Mouse (Mus musculus) forebrain, postnatal 0 days (tissue): ENCODE measurements around the gene Lats1. TPM values are rescaled to one million over a fixed set of nuclear protein-coding genes. Genes with fewer than 3 reads are reported as not detected.

ENCODE experiments used
- ATAC-seq: fragments of 200-750 bp; cut with Nextera tagmentation; 2 replicates; pipeline ENCODE4 v1.8.0; 2017; ENCODE audit warnings: mild to moderate bottlenecking, moderate library complexity
- DNase-seq: peaks from one replicate; pipeline ENCODE4 v3.0.0-alpha.2; 2015
- H3K27ac ChIP-seq: fragments of 300-500 bp; sonication (generic); 2 replicates; pipeline ENCODE4 v1.5.1; 2014; ENCODE audit warnings: low read depth, mild to moderate bottlenecking, antibody characterized with exemption, low read length, moderate library complexity, mixed read lengths
- H3K27me3 ChIP-seq: fragments of 300-500 bp; sonication (generic); 2 replicates; pipeline ENCODE4 v1.6.1; 2014; ENCODE audit warnings: mild to moderate bottlenecking, low read length, mixed read lengths; ENCODE audit not compliant: insufficient read depth
- H3K36me3 ChIP-seq: fragments of 300-500 bp; sonication (generic); 2 replicates; pipeline ENCODE4 v1.6.1; 2014; ENCODE audit warnings: mild to moderate bottlenecking, moderate library complexity; ENCODE audit not compliant: insufficient read depth
- H3K4me1 ChIP-seq: fragments of 300-500 bp; sonication (generic); 2 replicates; pipeline ENCODE4 v1.6.1; 2014; ENCODE audit warnings: antibody characterized with exemption; ENCODE audit not compliant: insufficient read depth
- H3K4me2 ChIP-seq: fragments of 300-500 bp; sonication (generic); 2 replicates; pipeline ENCODE4 v1.6.1; 2014; ENCODE audit warnings: low read depth, mild to moderate bottlenecking, moderate library complexity
- H3K4me3 ChIP-seq: fragments of 300-500 bp; sonication (generic); 2 replicates; pipeline ENCODE4 v1.5.1; 2014; ENCODE audit warnings: low read depth, low read length, mixed read lengths
- H3K9ac ChIP-seq: fragments of 300-500 bp; sonication (generic); 2 replicates; pipeline ENCODE4 v1.6.1; 2014; ENCODE audit warnings: mild to moderate bottlenecking
- H3K9me3 ChIP-seq: fragments of 300-500 bp; sonication (generic); 2 replicates; pipeline ENCODE4 v1.6.1; 2016; ENCODE audit warnings: low read length
- CTCF ChIP-seq: sonication (generic); IDR thresholded peaks from 2 replicates; pipeline ENCODE4 v1.5.1; 2016; ENCODE audit warnings: antibody characterized with exemption, control low read depth, low read depth
- WGBS: fragments of 180-500 bp; shearing (Covaris S2); extraction: QIAGEN DNeasy Blood & Tissue Kit; methylation state at CpG from one replicate; pipeline ENCODE4 v1.1.7; 2014; 5-methylcytosine and 5-hydroxymethylcytosine counted together
- polyA plus RNA-seq: library from polyadenylated mRNA; unstranded; fragments of >200 nt; fragmentation: Nextera tagmentation; extraction: Ambion mirVana; gene quantifications from 2 replicates; pipeline ENCODE4 v1.2.1, GENCODE M21; 2015
- total RNA-seq: library from RNA; depleted of rRNA; stranded (reverse); fragments of >200 nt; gene quantifications from 2 replicates; pipeline ENCODE4 v1.2.3, GENCODE M21; 2014

Gene Lats1
- total and polyA plus RNA-seq, 2 experiments from 2014 or later = 7.4 to 54.6 TPM

- H3K4me3 ChIP-seq = peak overlapping the region; percentile 99
- peak overlapping the region; percentile 76 for H3K4me2 ChIP-seq
- ATAC-seq = no peak
- 0 out of 2 replicates have a peak, but pooled peaks cover 8% of the 10 kb centered on the region for H3K36me3 ChIP-seq
- TF ChIP-seq CTCF = no peak
- no peak overlapping the region for H3K27ac ChIP-seq
- H3K9me3 ChIP-seq = no peaks in the 10 kb centered on the region
- DNase-seq = no peak
- H3K27me3 ChIP-seq = no peaks in the 10 kb centered on the region
- 60% methylated on average over 3 of the region's 3 CpGs for WGBS
- peaks cover 25% of the 10 kb centered on the region for H3K4me1 ChIP-seq
- peak overlapping the region; percentile 98; the same call in 1 of the 2 replicates for H3K9ac ChIP-seq
Measured at GRCm38 (mm10) chr10:7682249-7682648, 1.2 kb downstream of the Lats1 start.

GRCm38 (mm10) chr10:7686902-7687301 is 5.9 kb downstream of the Lats1 start:
- Histone ChIP-seq H3K36me3 (no peaks in the 10 kb centered on the region), H3K4me2 (no peak overlapping the region), H3K4me1 (0 out of 2 replicates have a peak, but pooled peaks cover 12% of the 10 kb centered on the region), H3K9ac (no peak overlapping the region), H3K27me3 (no peaks in the 10 kb centered on the region), H3K4me3 (no peak overlapping the region), H3K27ac (no peak overlapping the region), H3K9me3 (no peaks in the 10 kb centered on the region)
- 95% methylated on average over 6 of the region's 6 CpGs for WGBS
- DNase-seq = no peak
- no peak for ATAC-seq
- no peak for TF ChIP-seq CTCF

- ATAC-seq (no peak), DNase-seq (no peak)
- no peaks in the 10 kb centered on the region for H3K4me1 ChIP-seq
- no peak overlapping the region for H3K4me3 ChIP-seq
- no peak overlapping the region for H3K27ac ChIP-seq
- no peak for TF ChIP-seq CTCF
- peaks cover 57% of the 10 kb centered on the region for H3K36me3 ChIP-seq
- no peaks in the 10 kb centered on the region for H3K9me3 ChIP-seq
- no peak overlapping the region for H3K4me2 ChIP-seq
- H3K27me3 ChIP-seq = no peaks in the 10 kb centered on the region
- no peak overlapping the region for H3K9ac ChIP-seq
Measured at GRCm38 (mm10) chr10:7695286-7695685, 14.3 kb downstream of the Lats1 start.

- ATAC-seq (no peak), DNase-seq (no peak)
- Histone ChIP-seq H3K4me1 (no peaks in the 10 kb centered on the region), H3K27ac (no peak overlapping the region), H3K9ac (no peak overlapping the region), H3K36me3 (peaks cover 75% of the 10 kb centered on the region), H3K4me3 (no peak overlapping the region), H3K9me3 (no peaks in the 10 kb centered on the region), H3K4me2 (no peak overlapping the region), H3K27me3 (no peaks in the 10 kb centered on the region)
- no peak for TF ChIP-seq CTCF
- 93% methylated on average over 3 of the region's 3 CpGs for WGBS
Measured at GRCm38 (mm10) chr10:7700120-7700519, 19.1 kb downstream of the Lats1 start.

GRCm38 (mm10) chr10:7702586-7702985 is 21.6 kb downstream of the Lats1 start:
- no peak for TF ChIP-seq CTCF
- H3K4me1 ChIP-seq = no peaks in the 10 kb centered on the region
- DNase-seq (no peak), ATAC-seq (no peak)
- no peaks in the 10 kb centered on the region for H3K27me3 ChIP-seq
- no peak overlapping the region for H3K9ac ChIP-seq
- no peak overlapping the region for H3K27ac ChIP-seq
- H3K9me3 ChIP-seq = no peaks in the 10 kb centered on the region
- no peak overlapping the region for H3K4me3 ChIP-seq
- WGBS = 95% methylated on average over 6 of the region's 6 CpGs
- H3K4me2 ChIP-seq = no peak overlapping the region
- H3K36me3 ChIP-seq = peaks cover 76% of the 10 kb centered on the region

GRCm38 (mm10) chr10:7710121-7710520 is 29.1 kb downstream of the Lats1 start:
- Histone ChIP-seq H3K4me3 (no peak overlapping the region), H3K36me3 (peaks cover 56% of the 10 kb centered on the region), H3K27me3 (no peaks in the 10 kb centered on the region), H3K4me2 (no peak overlapping the region), H3K4me1 (no peaks in the 10 kb centered on the region), H3K27ac (no peak overlapping the region), H3K9ac (no peak overlapping the region), H3K9me3 (no peaks in the 10 kb centered on the region)
- no peak for TF ChIP-seq CTCF
- 92% methylated on average over 5 of the region's 5 CpGs for WGBS
- no peak for ATAC-seq
- DNase-seq = no peak

GRCm38 (mm10) chr10:7712506-7712905 is 31.5 kb downstream of the Lats1 start:
- Histone ChIP-seq H3K27me3 (no peaks in the 10 kb centered on the region), H3K4me2 (no peak overlapping the region), H3K27ac (no peak overlapping the region), H3K9me3 (no peaks in the 10 kb centered on the region), H3K4me3 (no peak overlapping the region), H3K36me3 (peaks cover 46% of the 10 kb centered on the region), H3K9ac (no peak overlapping the region), H3K4me1 (no peaks in the 10 kb centered on the region)
- DNase-seq (no peak), ATAC-seq (no peak)
- no peak for TF ChIP-seq CTCF
- 93% methylated on average over 13 of the region's 13 CpGs for WGBS

- Histone ChIP-seq H3K36me3 (peaks cover 35% of the 10 kb centered on the region), H3K9ac (no peak overlapping the region), H3K27ac (no peak overlapping the region), H3K4me1 (no peaks in the 10 kb centered on the region), H3K27me3 (no peaks in the 10 kb centered on the region), H3K4me3 (no peak overlapping the region), H3K9me3 (no peaks in the 10 kb centered on the region), H3K4me2 (no peak overlapping the region)
- no peak for TF ChIP-seq CTCF
- no peak for ATAC-seq
- WGBS = 77% methylated on average over 7 of the region's 7 CpGs
- no peak for DNase-seq
Measured at GRCm38 (mm10) chr10:7715056-7715455, 34.0 kb downstream of the Lats1 start.
